Mouse (Mus musculus) lung, adult 2 months (tissue): ENCODE data around the gene Tenm4.

Experiments used
- CTCF ChIP-seq: fragments of 200-500 bp; IDR thresholded peaks from 2 replicates; pipeline ENCODE4 v1.5.1; 2011; ENCODE audit warnings: mild to moderate bottlenecking, low read length, control low read depth; ENCODE audit not compliant: insufficient read depth
- POLR2A ChIP-seq: fragments of 200-500 bp; IDR thresholded peaks from 2 replicates; pipeline ENCODE4 v1.6.1; 2011; ENCODE audit warnings: low read depth, mild to moderate bottlenecking, control low read depth, low read length, borderline replicate concordance; ENCODE audit errors: extremely low read depth

GRCm38 (mm10) chr7:96842477-96843255 is 671.6 kb downstream of the Tenm4 start:
- TF ChIP-seq CTCF (no peak), POLR2A (no peak)
